Mouse (Mus musculus) left cerebral cortex, postnatal 10 days (tissue): ENCODE data around the gene Usp17lb. TPM values are rescaled to one million over a fixed set of nuclear protein-coding genes. Genes with fewer than 3 reads are reported as not detected.
"Not testable (repeated sequence)": the region's sequence is repeated elsewhere in the genome, so short reads cannot be mapped to it uniquely, and the experiment has no call there.

Experiments used
- DNase-seq, 2 experiments: peaks; one replicate each; pipeline ENCODE4 v3.0.0; 2021 to 2022; ENCODE audit warnings: low spot score in 2 of 2, mixed read lengths in 1 of 2; ENCODE audit errors: extremely low spot score in 1 of 2
- intact Hi-C: fragments of 180-260 bp; cut with DNase I; formaldehyde crosslinking; loops from one replicate; pipeline ENCODE4 v1.15.1; 2025
- total RNA-seq, 2 experiments: library from RNA; stranded (reverse); gene quantifications; 2 replicates each; pipeline ENCODE4 v1.2.3; 2021

The Usp17lb gene
- total RNA-seq: not detected

- no peak for DNase-seq
- intact Hi-C loops: no loop called here
Measured at GRCm38 (mm10) chr7:104842503-104842902, at the start of gene Usp17lb. Gene Usp17lb (minus strand): TSS chr7:104842603.

- intact Hi-C loops: no loop called here
- no peak for DNase-seq
Measured at GRCm38 (mm10) chr7:104877731-104878130, 35.3 kb upstream of the Usp17lb start, which contains the start of gene Olfr665. Gene Olfr665 (plus strand): TSS chr7:104878031.

GRCm38 (mm10) chr7:104861381-104861780, 19.0 kb upstream of the Usp17lb start:
- no peak for DNase-seq
- intact Hi-C loops: no loop called here

- intact Hi-C loops: no loop called here
- DNase-seq: no peak
Measured at GRCm38 (mm10) chr7:104857683-104858082, 15.3 kb upstream of the Usp17lb start.

- DNase-seq, intact Hi-C loops: not testable (repeated sequence)
Measured at GRCm38 (mm10) chr7:104856709-104857108, 14.3 kb upstream of the Usp17lb start, which contains the start of gene Usp17la. Gene Usp17la (plus strand): TSS chr7:104857009.

GRCm38 (mm10) chr7:104855248-104855750, 12.9 kb upstream of the Usp17lb start:
- intact Hi-C loops: no loop called here
- no peak for DNase-seq

- DNase-seq, intact Hi-C loops: not testable (repeated sequence)
Measured at GRCm38 (mm10) chr7:104851546-104851945, 9.1 kb upstream of the Usp17lb start.

- intact Hi-C loops: no loop called here
Measured at GRCm38 (mm10) chr7:104843731-104844287, 1.4 kb upstream of the Usp17lb start.

GRCm38 (mm10) chr7:104810335-104810734, 32.1 kb downstream of the Usp17lb start:
- intact Hi-C loops, DNase-seq: not testable (repeated sequence)

More at GRCm38 (mm10) chr7:104843731-104844287, 1.4 kb upstream of the Usp17lb start:
- no peak for DNase-seq

- intact Hi-C loops: no loop called here
- no peak for DNase-seq
Measured at GRCm38 (mm10) chr7:104790796-104791195, 51.6 kb downstream of the Usp17lb start.

Other genes with a start within 250 kb of the Usp17lb start
- gene Olfr655, start 240.8 kb downstream of the Usp17lb start, total RNA-seq: not detected
- gene Olfr656, start 228.6 kb downstream of the Usp17lb start, total RNA-seq: not detected
- not detected for gene Olfr657, start 217.8 kb downstream of the Usp17lb start, total RNA-seq
- gene Olfr658, start 195.3 kb downstream of the Usp17lb start, total RNA-seq: not detected
- gene Olfr659, start 175.8 kb downstream of the Usp17lb start, total RNA-seq: not detected
- not detected for gene Olfr661, start 156.1 kb downstream of the Usp17lb start, total RNA-seq
- gene Usp17le, start 65.1 kb downstream of the Usp17lb start, total RNA-seq: not detected
- not detected for gene Usp17la, start 14.4 kb upstream of the Usp17lb start, total RNA-seq
- not detected for gene Olfr665, start 35.4 kb upstream of the Usp17lb start, total RNA-seq
- not detected for gene Olfr666, start 53.3 kb upstream of the Usp17lb start, total RNA-seq
- not detected for gene Olfr667, start 78.9 kb upstream of the Usp17lb start, total RNA-seq
- not detected for gene Olfr668, start 85.5 kb upstream of the Usp17lb start, total RNA-seq
- not detected for gene Olfr669, start 91.6 kb upstream of the Usp17lb start, total RNA-seq
- gene Olfr670, start 120.0 kb upstream of the Usp17lb start, total RNA-seq: not detected
- gene Olfr671, start 136.5 kb upstream of the Usp17lb start, total RNA-seq: not detected
- gene Olfr672, start 159.4 kb upstream of the Usp17lb start, total RNA-seq: not detected
- gene Olfr675, start 185.9 kb upstream of the Usp17lb start, total RNA-seq: not detected
- gene Olfr676, start 190.1 kb upstream of the Usp17lb start, total RNA-seq: not detected
- not detected for gene Olfr677, start 208.8 kb upstream of the Usp17lb start, total RNA-seq
- not detected for gene Olfr678, start 221.9 kb upstream of the Usp17lb start, total RNA-seq
- gene Olfr679, start 238.6 kb upstream of the Usp17lb start, total RNA-seq: not detected